Mouse (Mus musculus): ENCODE measurements around the gene Olfr202. TPM values are rescaled to one million over a fixed set of nuclear protein-coding genes. Genes with fewer than 3 reads are reported as not detected.

Olfr202 gene
- not detected for polyA plus RNA-seq (2014; fragmentation: Illumina TruSeq; extraction: RNeasy Lipid Tissue Mini Kit (QIAGEN cat#74804); ENCODE audit: low read depth, low replicate concordance)

GRCm38 (mm10) chr16:59286693-59287092, at the start of gene Olfr202:
Olfr202 (minus strand) TSS chr16:59286793.

GRCm38 (mm10) chr16:59331038-59331437, 44.4 kb upstream of the Olfr202 start, which contains the start of gene Olfr205:
Olfr205 (minus strand) TSS chr16:59331138.

GRCm38 (mm10) chr16:59318148-59318547, 31.6 kb upstream of the Olfr202 start, which contains the start of gene Olfr204:
Olfr204 (minus strand) TSS chr16:59318248.

GRCm38 (mm10) chr16:59298581-59298980, 12.0 kb upstream of the Olfr202 start, which contains the start of gene Olfr203:
Olfr203 (plus strand) TSS chr16:59298881.

GRCm38 (mm10) chr16:59272532-59272931, 14.1 kb downstream of the Olfr202 start, which contains the start of gene Olfr201:
Olfr201 (minus strand) TSS chr16:59272632.

Other genes starting within 250 kb of the Olfr202 start
- gene Olfr187, start 247.0 kb downstream of the Olfr202 start, polyA plus RNA-seq (2014; fragmentation: Illumina TruSeq; extraction: RNeasy Lipid Tissue Mini Kit (QIAGEN cat#74804); ENCODE audit: low read depth, low replicate concordance): not detected
- gene Olfr190, start 208.8 kb downstream of the Olfr202 start, polyA plus RNA-seq (2014; fragmentation: Illumina TruSeq; extraction: RNeasy Lipid Tissue Mini Kit (QIAGEN cat#74804); ENCODE audit: low read depth, low replicate concordance): not detected
- gene Olfr191, start 197.0 kb downstream of the Olfr202 start, polyA plus RNA-seq (2014; fragmentation: Illumina TruSeq; extraction: RNeasy Lipid Tissue Mini Kit (QIAGEN cat#74804); ENCODE audit: low read depth, low replicate concordance): not detected
- not detected for gene Olfr193, start 174.9 kb downstream of the Olfr202 start, polyA plus RNA-seq (2014; fragmentation: Illumina TruSeq; extraction: RNeasy Lipid Tissue Mini Kit (QIAGEN cat#74804); ENCODE audit: low read depth, low replicate concordance)
- not detected for gene Olfr194, start 165.7 kb downstream of the Olfr202 start, polyA plus RNA-seq (2014; fragmentation: Illumina TruSeq; extraction: RNeasy Lipid Tissue Mini Kit (QIAGEN cat#74804); ENCODE audit: low read depth, low replicate concordance)
- not detected for gene Olfr195, start 139.7 kb downstream of the Olfr202 start, polyA plus RNA-seq (2014; fragmentation: Illumina TruSeq; extraction: RNeasy Lipid Tissue Mini Kit (QIAGEN cat#74804); ENCODE audit: low read depth, low replicate concordance)
- gene Olfr196, start 116.3 kb downstream of the Olfr202 start, polyA plus RNA-seq (2014; fragmentation: Illumina TruSeq; extraction: RNeasy Lipid Tissue Mini Kit (QIAGEN cat#74804); ENCODE audit: low read depth, low replicate concordance): not detected
- gene Olfr198, start 83.3 kb downstream of the Olfr202 start, polyA plus RNA-seq (2014; fragmentation: Illumina TruSeq; extraction: RNeasy Lipid Tissue Mini Kit (QIAGEN cat#74804); ENCODE audit: low read depth, low replicate concordance): not detected
- gene Olfr199, start 67.0 kb downstream of the Olfr202 start, polyA plus RNA-seq (2014; fragmentation: Illumina TruSeq; extraction: RNeasy Lipid Tissue Mini Kit (QIAGEN cat#74804); ENCODE audit: low read depth, low replicate concordance): not detected
- not detected for gene Olfr201, start 14.2 kb downstream of the Olfr202 start, polyA plus RNA-seq (2014; fragmentation: Illumina TruSeq; extraction: RNeasy Lipid Tissue Mini Kit (QIAGEN cat#74804); ENCODE audit: low read depth, low replicate concordance)
- not detected for gene Olfr203, start 12.1 kb upstream of the Olfr202 start, polyA plus RNA-seq (2014; fragmentation: Illumina TruSeq; extraction: RNeasy Lipid Tissue Mini Kit (QIAGEN cat#74804); ENCODE audit: low read depth, low replicate concordance)
- gene Olfr204, start 31.5 kb upstream of the Olfr202 start, polyA plus RNA-seq (2014; fragmentation: Illumina TruSeq; extraction: RNeasy Lipid Tissue Mini Kit (QIAGEN cat#74804); ENCODE audit: low read depth, low replicate concordance): not detected
- not detected for gene Olfr205, start 44.3 kb upstream of the Olfr202 start, polyA plus RNA-seq (2014; fragmentation: Illumina TruSeq; extraction: RNeasy Lipid Tissue Mini Kit (QIAGEN cat#74804); ENCODE audit: low read depth, low replicate concordance)
- not detected for gene Olfr206, start 62.5 kb upstream of the Olfr202 start, polyA plus RNA-seq (2014; fragmentation: Illumina TruSeq; extraction: RNeasy Lipid Tissue Mini Kit (QIAGEN cat#74804); ENCODE audit: low read depth, low replicate concordance)
- gene Olfr209, start 77.2 kb upstream of the Olfr202 start, polyA plus RNA-seq (2014; fragmentation: Illumina TruSeq; extraction: RNeasy Lipid Tissue Mini Kit (QIAGEN cat#74804); ENCODE audit: low read depth, low replicate concordance): not detected
- gene Gabrr3, start 120.5 kb upstream of the Olfr202 start, polyA plus RNA-seq (2014; fragmentation: Illumina TruSeq; extraction: RNeasy Lipid Tissue Mini Kit (QIAGEN cat#74804); ENCODE audit: low read depth, low replicate concordance): not detected
- 51.4 TPM for gene Riox2, start 185.0 kb upstream of the Olfr202 start, polyA plus RNA-seq (2014; fragmentation: Illumina TruSeq; extraction: RNeasy Lipid Tissue Mini Kit (QIAGEN cat#74804); ENCODE audit: low read depth, low replicate concordance)

All from sigmoid colon, adult 10 weeks (tissue).